Mouse (Mus musculus) bone marrow, adult 2 months (tissue): Measurements from ENCODE around the gene Tcn2. TPM values are rescaled to one million over a fixed set of nuclear protein-coding genes. Genes with fewer than 3 reads are reported as not detected.
"Not testable (repeated sequence)": the region's sequence is repeated elsewhere in the genome, so short reads cannot be mapped to it uniquely, and the experiment has no call there.

ENCODE experiments used
- H3K27ac ChIP-seq: fragments of 200-500 bp; 2 replicates; pipeline ENCODE4 v1.5.1; 2012; ENCODE audit warnings: low read depth, mild to moderate bottlenecking, control low read depth, inconsistent platforms, low read length; ENCODE audit not compliant: control insufficient read depth, poor library complexity, insufficient read depth
- H3K4me1 ChIP-seq: fragments of 200-500 bp; 2 replicates; pipeline ENCODE4 v1.6.1; 2011; ENCODE audit warnings: low read length; ENCODE audit not compliant: control insufficient read depth, insufficient read depth
- H3K4me3 ChIP-seq: fragments of 200-500 bp; replicated peaks from 2 replicates; pipeline ENCODE3; 2011; ENCODE audit warnings: mild to moderate bottlenecking, low read depth, low read length, control low read depth; ENCODE audit not compliant: control insufficient read depth
- CTCF ChIP-seq: fragments of 200-500 bp; IDR thresholded peaks from 2 replicates; pipeline ENCODE4 v1.5.1; 2011; ENCODE audit warnings: low read length, control low read depth; ENCODE audit not compliant: control insufficient read depth, insufficient read depth
- POLR2A ChIP-seq: fragments of 200-500 bp; IDR thresholded peaks from 2 replicates; pipeline ENCODE4 v1.6.1; 2011; ENCODE audit warnings: low read depth, mild to moderate bottlenecking, control low read depth, low read length, borderline replicate concordance; ENCODE audit not compliant: control insufficient read depth
- WGBS: fragments of 180-500 bp; shearing (Covaris S2); methylation state at CpG from one replicate; pipeline ENCODE4 v1.1.7; 2018; 5-methylcytosine and 5-hydroxymethylcytosine counted together
- polyA plus RNA-seq: library from polyadenylated mRNA; stranded (reverse); fragments of >200 nt; gene quantifications from 2 replicates; pipeline ENCODE4 v1.2.4, GENCODE M21; 2011; ENCODE audit warnings: low replicate concordance; ENCODE audit not compliant: missing spikeins, insufficient read depth, insufficient read length

The Tcn2 gene
- polyA plus RNA-seq, 1 experiment: 48.3 TPM

- H3K4me3 ChIP-seq: peak overlapping the region; percentile 70
- TF ChIP-seq CTCF (no peak), POLR2A (no peak)
- no peak overlapping the region; the same call in 1 of the 2 replicates for H3K27ac ChIP-seq
- no peaks in the 10 kb centered on the region for H3K4me1 ChIP-seq
- WGBS: 64% methylated on average over 19 of the region's 19 CpGs
Measured at GRCm38 (mm10) chr11:3912100-3912874, 19.7 kb downstream of the Tcn2 start.

GRCm38 (mm10) chr11:3911440-3911839 is 20.5 kb downstream of the Tcn2 start:
- WGBS: 74% methylated on average over 6 of the region's 6 CpGs
- not testable (repeated sequence) for H3K27ac ChIP-seq, H3K4me1 ChIP-seq, H3K4me3 ChIP-seq

- no peak overlapping the region for H3K4me3 ChIP-seq
- H3K4me1 ChIP-seq: no peaks in the 10 kb centered on the region
- 51% methylated on average over 5 of the region's 5 CpGs for WGBS
- no peak for TF ChIP-seq POLR2A
- no peak for TF ChIP-seq CTCF
- H3K27ac ChIP-seq: no peak overlapping the region
Measured at GRCm38 (mm10) chr11:3910513-3911310, 21.2 kb downstream of the Tcn2 start.

- WGBS: 81% methylated on average over 4 of the region's 4 CpGs
- no peak for TF ChIP-seq CTCF
- no peak for TF ChIP-seq POLR2A
- Histone ChIP-seq H3K27ac (no peak overlapping the region), H3K4me1 (no peaks in the 10 kb centered on the region), H3K4me3 (no peak overlapping the region)
Measured at GRCm38 (mm10) chr11:3909236-3909635, 22.7 kb downstream of the Tcn2 start.

GRCm38 (mm10) chr11:3905446-3905845 is 26.5 kb downstream of the Tcn2 start:
- Histone ChIP-seq H3K4me3 (no peak overlapping the region), H3K4me1 (no peaks in the 10 kb centered on the region; the same call in 1 of the 2 replicates), H3K27ac (no peak overlapping the region)
- 80% methylated on average over 1 of the region's 1 CpGs for WGBS
- TF ChIP-seq POLR2A (no peak), CTCF (no peak)

GRCm38 (mm10) chr11:3904673-3905072 is 27.3 kb downstream of the Tcn2 start:
- 74% methylated on average over 6 of the region's 6 CpGs for WGBS
- no peak overlapping the region for H3K27ac ChIP-seq
- no peaks in the 10 kb centered on the region; the same call in 1 of the 2 replicates for H3K4me1 ChIP-seq
- no peak overlapping the region for H3K4me3 ChIP-seq
- TF ChIP-seq CTCF: no peak

GRCm38 (mm10) chr11:3903046-3903445 is 28.9 kb downstream of the Tcn2 start:
- TF ChIP-seq CTCF (no peak), POLR2A (no peak)
- WGBS: 45% methylated on average over 5 of the region's 5 CpGs
- H3K27ac ChIP-seq: no peak overlapping the region
- no peaks in the 10 kb centered on the region; the same call in 1 of the 2 replicates for H3K4me1 ChIP-seq
- H3K4me3 ChIP-seq: no peak overlapping the region

- TF ChIP-seq POLR2A: no peak
- no peak for TF ChIP-seq CTCF
- 85% methylated on average over 3 of the region's 3 CpGs for WGBS
- no peaks in the 10 kb centered on the region; the same call in 1 of the 2 replicates for H3K4me1 ChIP-seq
- no peak overlapping the region for H3K4me3 ChIP-seq
- H3K27ac ChIP-seq: no peak overlapping the region
Measured at GRCm38 (mm10) chr11:3902516-3902915, 29.4 kb downstream of the Tcn2 start.
